Mouse (Mus musculus) regulatory T cell (primary cell): Measurements from ENCODE around the gene Ulbp1.
"Not testable (repeated sequence)": the region's sequence is repeated elsewhere in the genome, so short reads cannot be mapped to it uniquely, and the experiment has no call there.

Experiments
- in situ Hi-C: fragments of 300-600 bp; cut with MboI, MseI; formaldehyde crosslinking; loops from one replicate; pipeline ENCODE4 v1.15.1; 2025; ENCODE audit warnings: high pct_unique_total_duplicates

Gene Ulbp1

DNA sequence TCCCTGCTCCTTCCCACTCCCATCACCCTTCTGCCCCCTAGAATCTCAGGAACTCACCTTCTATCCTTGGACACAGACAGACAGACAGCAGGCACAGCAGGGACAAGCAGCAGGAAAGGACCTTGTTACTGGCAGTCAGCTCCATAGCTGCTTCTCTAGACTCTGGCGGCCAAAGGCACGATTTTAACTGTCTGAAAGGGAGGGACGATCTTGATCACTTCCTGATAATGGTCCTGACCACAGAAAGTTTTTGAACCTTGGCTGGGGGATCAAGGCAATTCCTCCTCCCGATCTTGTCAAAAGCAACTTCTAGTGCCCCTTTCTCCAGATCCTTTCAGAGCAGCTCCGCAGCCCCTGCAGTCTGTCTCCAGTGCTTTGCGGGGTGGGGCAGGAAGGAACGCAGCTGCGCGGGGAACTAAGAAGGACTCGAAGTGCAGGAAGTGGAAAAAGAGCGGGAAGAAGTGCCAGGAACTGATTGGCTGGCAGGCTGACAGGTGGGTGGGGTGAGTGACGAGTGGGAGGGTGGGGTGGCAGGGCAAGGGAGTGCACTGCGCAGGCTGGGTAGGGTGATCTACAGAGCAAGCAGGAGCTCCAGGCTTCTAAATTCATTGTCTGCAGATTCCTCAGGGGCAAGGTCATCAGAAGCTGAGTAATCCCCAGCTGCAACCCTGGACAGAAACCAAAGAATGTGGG lies at the start of gene Ulbp1:
Gene Ulbp1 (minus strand): TSS at position 442 of the 693 bp plus-strand sequence.
- in situ Hi-C loops, result loop anchor here (25.0 kb wide), 2 partner anchors 314 to 764 kb away; partner anchors contain the start of genes Ginm1 and Ppil4

GRCm38 (mm10) chr10:7498180-7498579 lies 24.7 kb upstream of the Ulbp1 start:
- in situ Hi-C loops, result loop anchor here (5.0 kb wide), 1 partner anchor 79 kb away; no protein-coding TSS in a partner anchor

DNA sequence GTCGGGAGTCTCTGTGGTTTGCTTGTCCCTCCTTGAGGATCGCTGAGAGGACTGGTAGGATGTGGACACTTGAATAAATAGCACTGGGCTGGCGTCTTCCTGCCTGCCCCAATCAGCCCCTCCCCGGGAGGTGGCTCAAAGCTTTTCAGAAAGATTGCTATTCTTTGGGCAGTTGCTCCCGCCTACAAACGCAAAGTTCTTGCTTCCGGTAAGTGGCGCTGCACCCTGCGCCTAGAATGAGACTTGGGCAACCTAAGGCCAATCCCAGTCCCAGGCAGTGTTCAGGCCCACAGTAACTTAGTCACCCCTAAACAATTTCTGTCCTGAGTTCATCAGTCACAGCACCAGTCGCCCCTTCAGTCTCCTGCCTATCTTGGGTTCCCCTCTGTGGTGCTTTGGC lies 18.9 kb upstream of the Ulbp1 start:
- in situ Hi-C loops, result not testable (repeated sequence)

DNA sequence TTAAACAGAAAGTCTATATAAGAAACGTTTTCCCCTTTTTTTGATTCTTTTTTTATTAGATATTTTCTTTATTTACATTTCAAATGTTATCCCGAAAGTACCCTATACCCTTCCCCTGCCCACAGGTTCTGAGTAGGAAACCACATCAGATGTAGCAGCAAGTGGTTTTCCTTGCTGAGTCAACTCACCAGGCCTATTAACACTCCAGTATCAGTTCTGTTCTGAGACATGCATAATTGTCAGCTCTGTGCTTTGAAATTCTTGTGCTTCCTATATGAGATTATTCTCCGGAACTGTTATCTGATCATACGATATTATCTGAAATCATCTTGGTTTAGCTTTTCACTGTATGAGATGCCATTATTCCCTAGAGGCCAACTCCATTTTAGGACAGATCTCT lies 10.2 kb upstream of the Ulbp1 start:
- in situ Hi-C loops, result no loop called here

DNA sequence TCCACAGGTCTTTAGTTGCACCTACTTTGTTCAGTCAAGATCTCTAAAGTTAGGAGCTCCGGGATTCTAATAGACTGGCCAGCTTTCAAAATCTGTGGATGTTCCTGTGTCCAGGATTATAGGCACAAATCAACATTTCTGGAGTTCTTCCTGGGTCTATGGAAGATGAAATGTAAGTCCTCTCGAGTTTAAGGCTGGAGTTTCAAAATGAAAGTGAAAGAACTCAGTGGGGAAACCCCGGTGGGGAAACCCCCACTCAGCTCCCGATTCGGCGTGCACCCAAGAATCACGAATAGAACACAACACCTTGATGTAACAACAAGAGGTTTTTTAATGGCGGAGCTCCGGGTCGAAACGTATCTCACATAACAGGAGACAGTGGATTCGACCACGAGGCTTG lies 787 bp upstream of the Ulbp1 start:
- in situ Hi-C loops, result loop anchor here (25.0 kb wide), 2 partner anchors 313 to 763 kb away; partner anchors contain the start of genes Ginm1 and Ppil4

DNA sequence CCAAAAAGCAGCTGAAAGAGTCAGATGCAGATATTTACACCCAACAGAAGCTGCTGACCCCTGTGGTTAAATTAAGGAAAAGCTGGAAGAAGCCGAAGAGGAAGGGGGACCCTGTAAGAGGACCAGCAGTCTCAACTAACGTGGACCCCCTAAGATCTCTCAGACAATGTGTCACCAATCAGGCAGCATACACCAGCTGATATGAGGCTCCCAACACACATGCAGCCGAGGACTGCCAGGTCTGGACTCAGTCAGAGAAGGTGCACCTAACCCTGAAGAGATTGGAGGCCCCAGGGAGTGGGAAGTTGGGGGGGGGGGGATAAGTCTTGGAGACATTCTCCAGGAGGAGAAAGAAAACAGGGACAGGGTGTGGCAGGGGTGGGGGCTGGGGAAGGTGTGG lies 1.8 kb downstream of the Ulbp1 start:
- in situ Hi-C loops, result loop anchor here (25.0 kb wide), 2 partner anchors 316 to 766 kb away; partner anchors contain the start of genes Ginm1 and Ppil4

DNA sequence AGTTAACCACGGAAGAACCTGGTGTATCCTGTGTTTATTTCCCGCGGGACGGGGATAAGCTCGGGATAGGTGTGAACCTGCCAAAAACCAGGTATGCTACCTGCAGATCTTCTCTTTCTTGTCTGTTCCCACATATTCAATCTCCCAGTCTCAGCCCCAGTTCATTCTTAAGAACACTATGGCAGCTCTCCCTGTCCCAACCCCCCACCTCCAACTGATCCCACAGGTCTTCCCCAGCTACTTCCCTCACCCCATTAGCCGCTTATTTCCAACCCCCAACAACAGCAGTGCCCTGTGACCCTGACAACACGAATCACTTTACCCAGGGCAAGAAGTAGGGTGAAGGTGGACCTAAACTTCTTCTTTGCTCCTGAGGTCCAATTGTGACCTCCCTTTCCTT lies 3.0 kb downstream of the Ulbp1 start:
- in situ Hi-C loops, result loop anchor here (25.0 kb wide), 2 partner anchors 317 to 767 kb away; partner anchors contain the start of genes Ginm1 and Ppil4

GRCm38 (mm10) chr10:7469716-7470414 lies 3.6 kb downstream of the Ulbp1 start:
- in situ Hi-C loops, result loop anchor here (25.0 kb wide), 2 partner anchors 317 to 767 kb away; partner anchors contain the start of genes Ginm1 and Ppil4

GRCm38 (mm10) chr10:7462006-7462405 lies 11.4 kb downstream of the Ulbp1 start:
- in situ Hi-C loops, result loop anchor here (5.0 to 25.0 kb wide), 3 partner anchors 140 to 775 kb away; partner anchors contain the start of genes Ginm1 and Ppil4

DNA sequence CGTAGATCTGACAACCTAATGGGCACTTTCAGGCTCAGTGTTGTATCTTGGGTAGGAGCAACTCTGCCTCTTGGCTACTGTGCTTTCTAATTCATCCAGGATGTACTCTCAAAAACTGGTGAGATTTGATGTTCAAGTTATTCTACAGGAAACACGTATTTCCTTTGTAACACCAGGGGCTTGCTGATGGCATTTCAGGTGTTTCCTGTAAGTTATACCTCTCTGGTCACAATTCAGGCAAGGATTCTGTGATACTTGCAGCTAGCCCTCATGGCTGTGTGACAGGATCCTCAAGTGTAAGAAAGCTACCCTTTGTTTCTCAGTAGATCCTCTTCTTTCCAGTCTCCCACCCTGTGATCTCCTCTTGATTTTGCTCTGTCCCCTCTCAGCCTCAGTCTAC lies 34.5 kb downstream of the Ulbp1 start:
- in situ Hi-C loops, result no loop called here

DNA sequence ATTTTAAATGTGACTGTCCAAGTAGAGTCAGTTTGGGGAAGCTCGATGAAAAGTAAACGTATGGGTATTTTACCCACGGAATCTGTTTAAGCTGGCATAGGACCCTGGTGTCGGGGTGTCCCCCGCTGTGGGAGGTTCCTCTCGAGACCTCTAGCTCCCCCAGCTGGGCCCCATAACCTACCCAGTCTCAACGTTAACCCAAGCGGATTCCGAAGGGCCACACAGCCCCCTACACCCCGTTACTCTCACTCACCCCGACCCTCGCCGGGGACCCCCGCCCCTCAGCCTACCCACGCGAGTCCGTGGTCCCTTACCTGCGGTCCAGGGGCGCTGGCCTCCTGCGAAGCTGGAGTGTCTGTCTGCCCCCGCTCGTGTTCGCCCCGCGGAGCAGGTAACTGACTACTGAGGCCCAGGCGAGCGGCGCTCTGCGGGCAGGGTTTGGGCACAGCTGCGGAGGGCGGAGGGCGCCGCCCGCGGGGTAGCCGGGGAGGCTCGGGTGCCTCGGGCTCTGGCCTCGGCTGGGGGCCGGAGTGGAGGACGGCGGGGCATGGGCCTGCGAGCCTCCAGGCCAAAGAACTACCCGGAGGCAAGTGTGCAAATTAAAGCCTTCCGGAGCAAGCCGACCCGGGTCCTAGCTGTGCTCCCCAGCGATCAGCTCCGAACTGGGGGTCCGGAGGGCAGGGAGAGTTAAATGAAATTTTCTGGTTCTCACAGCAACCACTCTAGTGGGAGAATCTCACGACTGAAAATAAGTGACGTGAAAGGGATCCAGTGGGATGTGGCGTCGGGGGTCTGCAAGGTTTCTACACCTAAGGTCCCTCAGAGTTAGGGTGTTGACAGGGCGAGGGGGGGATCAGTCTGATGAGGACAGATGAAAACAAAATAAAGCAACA lies 80.0 kb downstream of the Ulbp1 start:
- in situ Hi-C loops, result no loop called here

DNA sequence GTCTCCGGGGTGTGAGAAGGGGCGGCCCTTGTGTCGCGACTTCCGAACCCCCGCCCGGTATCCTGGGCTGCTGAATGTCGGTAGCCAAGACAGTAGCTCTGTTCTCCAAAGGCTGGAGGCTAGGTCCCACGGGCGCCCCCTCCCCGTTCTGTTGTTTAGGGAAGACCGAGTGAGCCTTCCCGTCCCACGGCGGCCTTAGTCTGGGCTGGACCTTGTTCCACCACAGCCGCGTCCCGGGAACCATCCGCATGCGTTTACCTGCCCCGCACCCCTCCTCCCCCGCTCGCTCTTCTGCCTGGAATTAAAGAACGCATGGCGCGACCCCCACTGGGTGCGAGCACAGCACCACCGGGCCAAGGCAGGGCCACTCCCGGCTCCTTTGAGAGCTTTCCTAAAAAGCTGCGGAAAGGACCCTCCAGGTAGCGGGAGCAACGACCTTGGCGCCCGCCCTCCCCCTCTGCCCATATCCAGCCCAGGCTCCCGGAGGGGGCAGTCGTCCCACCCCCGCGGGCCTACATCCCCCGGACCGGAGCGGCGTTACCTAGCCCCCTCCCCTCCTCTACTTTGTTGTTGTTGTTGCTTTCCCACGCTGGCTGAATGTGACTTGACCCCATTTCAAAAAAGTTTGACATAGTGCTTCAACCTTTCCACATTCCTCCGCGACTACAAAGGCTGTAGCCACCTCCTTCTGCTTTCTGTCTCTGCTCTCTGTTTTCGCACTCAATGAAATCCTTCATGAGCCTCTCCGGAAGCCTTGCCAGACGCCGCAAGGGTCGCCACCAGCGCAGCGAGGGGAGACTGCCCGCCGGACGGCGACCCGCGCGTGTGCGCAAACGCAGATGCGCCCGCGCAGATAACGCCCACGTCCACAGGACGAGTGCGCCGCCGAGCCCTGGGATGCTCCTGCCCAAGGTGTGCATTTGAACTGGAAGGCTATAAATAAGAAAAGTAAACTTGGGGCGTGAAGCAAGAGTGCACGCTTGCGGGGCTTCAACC lies 81.2 kb downstream of the Ulbp1 start:
- in situ Hi-C loops, result no loop called here

DNA sequence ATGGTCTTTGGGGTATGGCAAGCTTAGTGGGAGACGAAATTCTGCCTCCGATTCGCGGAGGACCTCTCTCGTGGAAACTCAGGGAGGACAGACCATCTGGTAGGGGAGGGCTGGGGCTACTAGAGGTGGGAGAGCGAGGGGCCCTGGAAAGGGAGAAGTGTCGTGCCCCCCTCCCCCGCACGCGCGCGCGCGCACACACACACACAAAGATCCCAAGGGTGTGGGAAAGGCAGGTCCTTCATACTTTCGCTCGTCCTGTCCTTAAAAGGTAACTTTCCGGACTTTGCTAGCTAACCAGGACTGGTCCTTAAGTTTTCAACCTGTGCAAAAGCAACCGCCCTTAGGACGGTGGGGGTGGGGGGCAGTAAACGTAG lies 81.9 kb downstream of the Ulbp1 start:
- in situ Hi-C loops, result no loop called here

- in situ Hi-C loops, result no loop called here
Measured at GRCm38 (mm10) chr10:7391108-7391507, 82.3 kb downstream of the Ulbp1 start.
